Mouse (Mus musculus) retina, postnatal 7 days (tissue): ENCODE data around the gene Sncg.
A peak's percentile ranks its signal among the peaks of the same experiment; 100 is the strongest.
"Not testable (repeated sequence)": the region's sequence is repeated elsewhere in the genome, so short reads cannot be mapped to it uniquely, and the experiment has no call there.

Source experiments
- DNase-seq: peaks from one replicate; pipeline ENCODE4 v3.0.0-alpha.2; 2012; ENCODE audit warnings: low read depth, low spot score

Gene Sncg

DNA sequence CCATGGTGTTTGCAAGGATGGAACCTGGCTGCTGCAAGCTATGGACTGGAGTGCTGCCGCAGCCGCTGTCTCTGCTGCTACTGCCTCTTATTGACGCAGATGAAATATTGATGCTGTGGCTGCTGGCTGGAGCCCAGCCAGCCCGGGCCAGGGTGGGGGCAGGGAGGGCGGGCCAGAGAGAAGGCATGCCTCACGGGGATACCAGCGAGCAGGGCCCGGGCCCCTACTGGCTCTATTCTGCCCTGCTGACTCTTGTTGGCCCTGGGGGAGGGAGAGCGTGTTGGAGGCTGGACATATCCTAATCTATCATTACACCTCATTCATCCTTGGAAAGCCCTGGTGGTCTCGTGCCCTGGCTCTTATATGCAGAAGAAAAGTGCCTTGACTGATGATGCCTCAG, at the start of gene Sncg:
TSS of gene Sncg (minus strand) at position 213 of the 400 bp plus-strand sequence.
- no peak for DNase-seq

DNA sequence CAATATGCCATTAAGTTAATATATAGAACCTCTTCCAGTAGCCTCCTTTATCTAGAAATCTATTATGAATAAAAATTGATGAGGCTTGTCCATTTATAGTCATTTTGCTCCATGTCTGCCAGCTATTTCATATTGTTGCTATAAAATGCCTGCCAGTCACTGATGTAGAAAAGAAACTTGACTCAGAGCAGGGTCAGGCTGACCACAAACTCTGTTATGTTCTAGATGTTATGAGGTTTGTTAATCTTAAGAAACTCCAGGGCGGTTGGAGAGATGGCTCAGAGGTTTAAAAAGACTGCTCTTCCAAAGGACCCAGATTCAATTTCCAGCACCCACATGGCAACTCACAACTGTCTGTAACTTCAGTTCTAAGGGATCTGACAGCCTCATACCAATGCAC, 46.5 kb upstream of the Sncg start:
- DNase-seq, result no peak

DNA sequence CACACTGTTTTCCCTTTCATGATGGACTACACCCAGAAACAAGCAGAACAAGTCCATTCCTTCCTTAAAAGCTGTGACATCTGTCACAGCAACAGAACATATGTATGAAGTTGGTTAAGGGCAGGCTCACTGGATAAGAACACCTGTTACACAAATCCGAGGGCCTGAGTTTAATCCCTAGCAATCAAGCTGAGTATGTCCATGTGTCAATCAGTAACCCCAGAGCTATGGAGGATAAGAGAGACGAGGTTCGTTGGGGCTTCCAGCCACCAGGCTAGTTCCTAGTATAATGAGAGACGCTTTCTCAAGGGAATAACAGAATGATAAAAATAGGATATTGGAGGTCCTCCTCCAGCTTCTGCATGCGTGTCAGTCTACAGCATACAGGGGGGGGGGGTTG, 42.9 kb upstream of the Sncg start:
- no peak for DNase-seq

DNA sequence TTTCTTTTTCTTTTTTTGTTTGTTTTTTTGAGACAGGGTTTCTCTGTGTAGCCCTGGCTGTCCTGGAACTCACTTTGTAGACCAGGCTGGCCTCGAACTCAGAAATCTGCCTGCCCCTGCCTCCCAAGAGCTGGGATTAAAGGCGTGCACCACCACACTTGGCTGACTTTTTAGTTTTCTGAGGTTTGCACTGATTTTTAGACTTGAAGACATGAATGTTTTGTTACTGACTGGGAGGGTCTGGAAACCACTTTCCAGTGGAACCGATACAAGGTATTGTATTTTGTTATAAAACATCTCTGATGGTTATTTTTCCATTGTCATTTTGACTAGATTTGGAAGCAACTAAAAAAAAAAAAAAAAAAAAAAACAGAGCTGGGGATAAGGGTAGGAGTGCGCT, 42.4 kb upstream of the Sncg start:
- DNase-seq, result not testable (repeated sequence)

DNA sequence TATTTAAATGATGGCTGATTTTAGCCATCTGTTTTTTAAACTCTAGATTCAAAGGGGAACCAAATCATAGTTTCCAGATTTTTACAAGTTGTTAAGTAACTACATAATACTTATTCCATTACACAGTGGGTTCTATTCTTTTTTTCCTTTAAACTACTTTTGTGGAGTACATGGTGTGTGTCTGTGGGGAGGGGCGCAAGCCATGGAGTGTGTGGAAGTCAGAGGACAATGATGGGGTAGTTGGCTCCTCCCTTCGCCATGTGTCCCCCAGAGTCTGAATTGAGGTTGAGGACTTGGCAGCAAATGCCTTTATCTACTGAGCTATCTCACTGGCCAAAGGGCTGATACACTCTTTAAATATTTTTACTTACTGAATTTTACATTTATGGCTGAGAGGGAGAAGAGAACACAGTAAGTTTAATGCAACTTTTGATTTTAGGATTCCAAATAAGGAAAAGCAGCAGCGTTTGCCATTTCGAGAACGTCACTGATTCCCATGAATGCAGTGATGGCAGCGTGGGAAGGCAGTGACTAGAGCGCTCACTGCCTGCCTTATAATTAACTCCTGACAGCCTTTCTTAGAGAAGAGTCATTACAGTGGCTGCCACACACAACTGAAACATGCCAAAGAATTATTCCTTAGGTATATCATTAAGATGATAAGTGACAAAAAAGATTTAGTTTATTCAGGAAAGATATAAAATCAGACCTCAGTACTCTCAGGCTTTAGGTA, 37.7 kb upstream of the Sncg start:
- no peak for DNase-seq

DNA sequence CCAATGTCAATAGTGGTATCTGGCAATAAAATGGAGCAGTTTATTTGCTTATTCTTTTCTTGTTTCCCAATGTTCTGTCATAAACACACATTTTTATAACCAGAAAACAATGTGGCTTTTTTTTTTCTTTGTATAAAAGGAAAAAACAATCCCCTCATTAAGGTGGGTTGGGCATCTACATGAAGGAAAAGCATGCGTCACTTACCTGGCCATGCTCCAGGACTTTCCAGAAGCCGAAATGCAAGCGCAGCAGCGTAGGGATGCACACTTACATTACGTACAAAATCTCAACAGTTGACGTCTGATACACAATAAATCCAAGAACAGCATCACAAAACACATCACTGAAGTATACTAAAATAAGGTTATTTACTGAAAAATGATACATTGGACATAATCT, 36.1 kb upstream of the Sncg start:
- no peak for DNase-seq

DNA sequence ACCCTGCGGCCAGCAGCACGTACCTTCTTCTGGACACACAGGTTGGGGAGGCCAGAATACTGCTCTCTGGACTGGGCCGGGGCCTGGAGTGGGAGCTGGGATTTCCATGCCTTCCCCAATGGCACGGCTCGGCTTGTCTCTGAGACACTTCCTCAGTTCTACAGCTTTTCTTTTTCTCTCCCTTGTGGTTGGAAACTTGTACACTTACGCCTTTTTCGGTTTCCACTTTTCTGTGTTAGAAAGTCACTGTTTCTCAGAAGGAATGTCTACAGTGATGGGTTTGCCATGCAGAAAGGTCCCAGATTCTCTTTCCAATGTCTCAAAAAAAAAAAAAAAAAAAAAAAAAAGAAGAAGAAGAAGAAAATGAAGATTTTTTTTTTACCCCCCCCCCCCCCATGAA, 28.8 kb upstream of the Sncg start:
- no peak for DNase-seq

DNA sequence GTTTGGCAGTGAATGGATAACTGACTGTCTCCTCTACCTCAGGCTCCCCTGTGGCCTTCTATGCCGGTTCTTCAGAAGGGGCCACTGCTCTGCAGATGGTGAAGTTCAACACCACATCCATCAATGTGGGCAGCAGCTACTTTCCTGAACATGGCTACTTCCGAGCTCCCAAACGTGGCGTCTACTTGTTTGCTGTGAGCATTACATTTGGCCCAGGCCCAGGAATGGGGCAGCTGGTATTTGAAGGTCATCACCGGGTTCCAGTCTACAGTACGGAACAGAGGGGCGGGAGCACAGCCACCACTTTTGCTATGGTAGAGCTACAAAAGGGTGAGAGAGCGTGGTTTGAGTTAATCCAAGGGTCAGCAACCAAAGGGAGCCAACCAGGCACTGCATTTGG, 28.3 kb upstream of the Sncg start:
- no peak for DNase-seq

DNA sequence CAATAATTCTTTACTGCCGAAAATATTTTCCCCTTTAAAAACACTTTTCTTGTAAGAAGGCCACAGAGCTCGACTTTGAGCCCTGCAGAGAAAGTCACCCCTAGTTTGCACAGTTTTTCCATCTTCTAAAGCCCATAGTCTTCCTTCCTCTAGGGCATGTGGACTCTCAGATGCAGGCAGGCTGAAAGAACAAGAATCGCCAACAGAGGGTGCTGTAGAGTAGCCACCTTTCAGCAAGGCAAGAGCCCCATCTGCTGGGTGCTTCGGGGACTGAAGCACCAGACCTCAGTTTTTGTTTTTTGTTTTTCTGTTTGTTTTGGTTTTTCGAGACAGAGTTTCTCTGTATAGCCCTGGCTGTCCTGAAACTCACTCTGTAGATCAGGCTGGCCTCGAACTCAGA, 26.5 kb upstream of the Sncg start:
- peak; percentile 70 for DNase-seq

DNA sequence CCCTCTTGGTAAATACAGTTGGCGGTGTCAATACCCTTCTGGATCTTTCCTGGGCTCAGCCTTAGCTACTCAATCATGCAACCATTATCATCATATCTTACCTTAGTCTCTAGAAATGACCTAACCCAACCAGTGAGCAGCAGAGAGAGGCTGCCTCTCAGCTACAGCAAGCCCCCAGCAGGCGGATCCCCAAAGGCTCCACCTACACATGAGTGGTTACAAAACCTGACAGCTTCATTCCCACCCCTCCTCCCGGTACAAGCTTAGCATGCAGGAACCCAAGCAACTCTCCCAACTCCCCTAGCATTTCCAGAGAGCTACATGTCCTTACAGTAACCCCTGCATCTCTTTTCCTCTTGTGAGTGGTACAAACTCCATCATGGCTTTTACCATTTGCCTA, 25.4 kb upstream of the Sncg start:
- no peak for DNase-seq

DNA sequence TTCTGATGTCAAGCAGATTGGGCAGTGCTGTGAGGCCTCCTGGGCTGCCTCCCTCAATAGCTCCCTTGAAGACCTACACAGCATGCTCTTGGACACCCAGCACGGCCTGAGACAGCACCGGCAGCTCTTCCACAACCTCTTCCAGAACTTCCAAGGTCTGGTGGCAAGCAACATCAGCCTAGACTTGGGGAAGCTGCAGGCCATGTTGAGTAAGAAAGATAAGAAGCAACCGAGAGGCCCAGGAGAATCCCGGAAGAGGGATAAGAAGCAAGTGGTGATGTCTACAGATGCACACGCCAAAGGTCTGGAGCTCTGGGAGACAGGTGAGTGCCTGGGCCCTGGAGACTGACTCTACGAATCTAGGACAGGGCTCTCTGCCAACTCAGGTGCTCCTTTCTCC, 24.7 kb upstream of the Sncg start:
- no peak for DNase-seq

DNA sequence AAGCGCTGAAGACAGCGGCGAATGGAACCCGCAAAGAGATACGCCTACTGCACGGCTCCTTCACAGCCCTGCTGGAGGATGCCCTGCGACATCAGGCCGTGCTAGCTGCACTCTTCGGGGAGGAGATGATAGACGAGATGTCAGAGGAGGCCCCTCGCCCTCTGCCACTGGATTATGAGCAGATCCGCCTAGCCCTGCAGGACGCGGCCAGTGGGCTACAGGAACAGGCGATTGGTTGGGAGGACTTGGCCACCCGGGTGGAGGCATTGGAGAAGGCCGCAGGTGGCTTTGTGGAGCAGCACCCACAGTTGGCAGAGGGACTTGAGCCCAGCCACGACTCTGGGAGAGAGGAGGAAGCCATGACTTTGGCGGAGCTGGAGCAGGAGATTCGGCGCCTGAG, 24.3 kb upstream of the Sncg start:
- DNase-seq, result no peak

DNA sequence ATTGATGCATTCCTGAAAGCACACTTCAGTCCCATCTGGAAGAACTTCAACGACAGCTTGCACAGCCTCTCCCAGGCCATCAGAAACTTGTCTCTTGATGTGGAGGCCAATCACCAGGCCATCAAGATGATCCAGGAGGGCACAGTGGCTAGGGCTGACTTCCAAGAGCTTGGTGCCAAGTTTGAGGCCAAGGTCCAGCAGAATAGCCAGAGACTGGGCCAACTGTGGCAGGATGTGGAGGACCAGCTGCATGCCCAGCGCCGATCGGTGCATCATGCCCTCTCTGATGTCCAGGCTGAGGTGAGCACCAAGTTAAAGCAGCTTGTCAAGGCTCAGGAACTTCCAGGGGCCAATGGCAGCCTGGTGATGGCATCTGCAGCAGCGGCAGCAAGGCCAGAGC, 23.3 kb upstream of the Sncg start:
- DNase-seq, result no peak

DNA sequence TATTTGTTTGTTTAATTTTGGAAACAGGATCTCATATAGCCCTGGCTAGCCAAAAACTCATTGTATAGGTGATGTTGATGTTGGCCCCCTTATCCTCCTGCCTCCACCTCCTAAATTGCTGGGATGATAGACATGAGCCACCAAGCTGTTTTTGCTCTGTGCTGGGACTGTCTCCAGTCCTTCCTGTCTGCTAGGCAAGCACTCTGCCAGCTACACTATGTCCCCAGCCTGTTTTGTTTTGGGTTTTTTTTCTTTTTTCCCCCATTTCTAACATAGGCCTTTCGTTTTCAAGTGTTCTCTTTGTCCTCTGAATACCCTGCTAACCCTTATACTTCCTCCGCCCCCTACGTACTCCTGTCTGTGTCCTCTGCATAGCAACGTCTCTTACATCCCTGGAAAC, 18.7 kb upstream of the Sncg start:
- DNase-seq, result no peak

DNA sequence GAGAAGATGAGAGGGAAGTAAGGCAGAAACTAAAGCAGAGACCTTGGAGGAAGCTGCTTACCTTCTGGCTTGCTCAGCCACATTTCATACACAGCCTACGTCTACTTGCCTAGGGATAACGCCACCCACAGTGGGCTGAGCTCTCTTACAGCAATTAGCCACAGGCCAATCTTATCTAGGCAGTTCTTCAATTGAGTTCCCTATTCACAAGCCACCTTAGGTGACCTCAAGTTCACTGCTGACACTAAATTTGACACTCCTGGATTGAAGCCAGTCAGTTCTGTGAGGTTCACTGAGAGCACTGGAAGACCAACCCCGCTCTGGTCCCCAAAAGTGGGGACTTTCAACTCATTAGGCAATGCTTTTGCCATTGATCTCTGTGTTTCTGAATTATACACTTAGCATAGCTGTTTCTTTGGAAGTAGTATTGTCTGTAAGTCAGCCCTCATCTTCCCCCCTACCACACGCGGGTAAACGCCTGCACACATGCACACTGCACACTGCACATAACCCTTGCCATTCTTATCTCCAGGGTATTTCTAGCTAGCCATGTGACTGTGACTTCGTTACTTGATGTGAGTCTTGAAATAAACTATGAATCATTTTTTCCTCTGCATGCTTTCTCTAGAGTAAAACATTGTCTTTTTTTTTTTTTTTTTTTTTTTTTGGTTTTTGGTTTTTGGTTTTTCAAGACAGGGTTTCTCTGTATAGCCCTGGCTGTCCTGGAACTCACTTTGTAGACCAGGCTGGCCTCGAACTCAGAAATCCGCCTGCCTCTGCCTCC, 8.5 kb upstream of the Sncg start:
- DNase-seq, result no peak

DNA sequence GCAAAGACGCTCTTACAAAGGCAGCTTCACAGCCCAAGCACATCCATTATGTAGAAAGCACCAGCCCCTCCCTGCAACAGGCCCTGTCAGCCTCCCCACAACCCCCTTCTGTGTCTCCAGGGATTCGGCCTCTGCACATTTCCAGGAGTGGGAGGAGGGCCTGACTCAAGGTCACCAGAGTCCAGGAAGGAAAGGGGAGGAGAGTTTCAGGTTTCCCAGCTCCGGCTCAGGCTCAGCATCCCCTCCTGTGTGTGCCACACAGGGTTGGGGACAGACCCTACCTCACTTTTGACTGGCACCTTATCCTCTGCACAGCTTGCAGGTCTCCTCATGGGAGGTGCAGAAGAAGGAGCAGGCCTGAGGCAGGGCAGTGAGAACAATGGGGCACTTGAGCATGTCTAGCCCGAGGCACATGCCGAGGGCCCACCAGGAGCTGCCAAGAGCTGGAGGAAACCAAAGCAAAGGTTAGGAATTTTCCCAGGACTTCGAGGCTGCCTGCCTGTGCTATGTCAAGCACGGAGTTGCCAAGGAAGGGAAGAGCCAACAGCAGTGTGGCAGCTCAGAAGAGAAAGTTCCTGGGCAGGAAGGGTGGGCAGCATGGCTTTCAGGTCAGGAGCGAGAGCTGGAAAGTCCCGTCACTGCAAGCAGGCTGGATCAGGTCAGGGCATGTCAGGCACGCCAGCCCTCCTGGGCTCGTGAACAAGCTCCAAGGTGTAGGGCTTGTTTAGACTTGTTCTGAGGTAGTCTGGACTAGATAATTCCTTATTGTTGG, 4.2 kb upstream of the Sncg start:
- no peak for DNase-seq

DNA sequence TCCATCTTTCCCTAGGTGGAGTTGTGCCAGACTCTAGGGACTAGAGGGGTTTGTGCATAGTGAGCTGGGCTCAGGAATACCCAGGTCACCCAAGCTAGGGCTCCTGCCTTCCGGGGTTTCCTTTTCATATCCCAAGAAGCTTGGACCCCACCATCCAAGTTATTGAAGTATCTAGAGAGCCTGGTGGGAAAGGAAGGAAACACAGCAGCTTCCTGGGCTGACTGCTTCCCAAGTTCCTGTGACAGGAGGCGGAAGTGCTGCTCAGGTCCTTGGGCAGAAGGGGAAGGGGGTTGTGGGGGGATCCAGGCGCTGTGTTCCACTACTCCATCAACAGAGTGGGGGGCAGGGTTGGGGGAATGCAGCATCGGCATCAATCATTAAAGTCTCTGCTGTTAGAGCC, 2.5 kb upstream of the Sncg start:
- DNase-seq, result no peak

DNA sequence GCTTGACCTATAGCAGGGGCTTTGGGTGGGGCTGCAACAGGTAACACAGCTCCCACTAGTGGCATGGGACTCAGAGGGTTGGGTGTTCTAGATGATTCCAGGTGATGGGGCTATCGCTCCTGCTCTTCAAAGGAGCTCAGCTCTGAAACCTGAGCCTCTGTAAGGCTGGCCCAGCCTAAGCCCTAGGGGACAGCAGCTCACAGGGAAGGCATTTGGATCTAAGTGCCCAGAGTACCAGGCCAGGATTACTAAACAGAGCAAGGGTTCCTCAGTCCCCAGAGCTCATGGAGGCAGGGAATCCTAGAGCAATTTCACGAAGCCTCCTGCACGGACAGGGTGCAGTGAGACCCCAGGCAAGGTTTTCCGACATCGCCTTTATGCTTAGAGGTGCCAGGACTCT, 1.4 kb upstream of the Sncg start:
- no peak for DNase-seq

DNA sequence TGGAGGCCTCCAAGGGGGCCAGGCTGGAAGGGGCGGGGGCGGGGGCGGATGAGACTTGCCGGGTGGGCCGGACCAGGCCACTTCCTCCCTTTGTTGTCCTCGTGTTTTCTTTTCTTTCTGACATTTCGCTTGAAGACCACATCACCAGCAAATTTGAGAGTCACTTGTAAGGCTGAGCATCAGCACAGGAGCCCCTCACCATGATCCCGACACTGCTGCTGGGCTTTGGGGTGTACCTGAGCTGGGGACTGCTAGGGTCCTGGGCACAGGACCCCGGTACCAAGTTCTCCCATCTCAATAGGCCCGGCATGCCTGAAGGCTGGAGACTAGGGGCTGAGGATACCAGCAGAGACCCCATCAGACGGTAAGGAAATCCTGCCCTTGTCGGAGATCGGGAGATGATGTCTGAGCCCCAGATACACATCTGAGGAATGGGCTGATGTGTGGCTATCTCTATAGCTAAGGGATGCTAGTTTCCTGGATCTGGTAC, 871 bp upstream of the Sncg start, which contains the start of gene Mmrn2:
TSS of gene Mmrn2 (plus strand) at position 51 of the 490 bp plus-strand sequence.
- DNase-seq, result no peak

DNA sequence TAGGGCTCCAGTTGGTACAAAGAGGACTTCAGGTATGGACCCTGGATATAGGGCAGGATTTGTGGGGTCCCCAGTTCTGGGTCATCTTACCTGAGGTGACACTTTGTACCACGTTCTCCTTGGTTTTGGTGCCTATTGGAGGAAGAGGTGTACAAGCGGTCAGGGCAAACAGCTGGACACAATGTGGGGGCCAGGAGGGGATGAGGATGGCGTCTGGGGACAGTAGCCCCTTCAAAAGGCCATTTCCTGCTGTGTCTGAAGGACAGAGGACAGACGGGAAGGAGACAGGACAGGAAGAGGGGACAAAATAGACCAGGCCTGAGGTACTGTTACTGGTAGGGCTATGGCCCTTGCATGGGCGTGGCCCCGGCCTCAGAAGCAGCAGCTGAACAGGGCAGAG, 1.0 kb downstream of the Sncg start:
- DNase-seq, result no peak

DNA sequence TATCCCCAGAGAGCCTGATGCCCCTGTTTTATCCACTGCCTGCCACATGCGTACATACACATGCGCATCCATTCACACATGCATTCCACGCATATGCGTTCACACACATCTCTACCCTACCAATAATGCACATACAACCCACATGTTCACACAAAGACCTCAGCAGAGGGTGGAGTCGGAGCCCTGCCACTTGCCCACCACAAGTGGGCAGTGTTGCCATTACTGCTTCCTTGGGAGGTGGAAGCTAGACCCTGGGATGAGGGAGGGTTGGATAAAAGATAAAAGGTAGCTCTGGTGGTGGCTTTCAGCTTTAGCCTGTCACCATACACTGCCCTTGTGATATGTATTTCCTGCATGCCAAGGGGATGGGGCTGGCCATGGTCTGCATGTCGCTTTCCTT, 1.9 kb downstream of the Sncg start:
- DNase-seq, result no peak

DNA sequence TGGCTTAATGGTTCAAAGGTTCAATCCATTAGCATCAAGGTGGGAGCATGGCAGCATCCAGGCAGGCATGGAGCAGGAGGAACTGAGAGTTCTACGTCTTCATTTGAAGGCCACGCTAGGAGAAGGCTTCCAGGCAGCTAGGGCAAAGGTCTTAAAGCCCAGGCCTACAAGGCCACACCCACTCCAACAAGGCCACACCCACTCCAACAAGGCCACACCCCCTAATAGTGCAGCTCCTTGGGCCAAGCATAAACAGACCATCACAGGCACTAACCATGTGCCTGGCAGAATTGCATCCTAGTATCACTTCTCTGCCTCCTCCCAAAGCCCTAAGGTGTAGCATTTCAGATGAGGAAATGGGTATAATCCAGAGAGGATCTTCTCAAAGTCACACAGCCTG, 2.8 kb downstream of the Sncg start:
- no peak for DNase-seq
